Mouse (Mus musculus) brain, embryonic 14.5 days (tissue): Measurements from ENCODE around the gene Vac14.

Experiments used
- CTCF ChIP-seq: fragments of 200-500 bp; IDR thresholded peaks from 2 replicates; pipeline ENCODE4 v1.5.1; 2012; ENCODE audit warnings: inconsistent platforms, mild to moderate bottlenecking, moderate library complexity, borderline replicate concordance; ENCODE audit not compliant: insufficient read depth, insufficient read length; ENCODE audit errors: extremely low read depth
- POLR2A ChIP-seq: fragments of 200-500 bp; IDR thresholded peaks from 2 replicates; pipeline ENCODE4 v1.6.1; 2012; ENCODE audit warnings: mild to moderate bottlenecking, inconsistent platforms, borderline replicate concordance; ENCODE audit not compliant: poor library complexity, insufficient read depth, insufficient read length, severe bottlenecking; ENCODE audit errors: extremely low read depth

DNA sequence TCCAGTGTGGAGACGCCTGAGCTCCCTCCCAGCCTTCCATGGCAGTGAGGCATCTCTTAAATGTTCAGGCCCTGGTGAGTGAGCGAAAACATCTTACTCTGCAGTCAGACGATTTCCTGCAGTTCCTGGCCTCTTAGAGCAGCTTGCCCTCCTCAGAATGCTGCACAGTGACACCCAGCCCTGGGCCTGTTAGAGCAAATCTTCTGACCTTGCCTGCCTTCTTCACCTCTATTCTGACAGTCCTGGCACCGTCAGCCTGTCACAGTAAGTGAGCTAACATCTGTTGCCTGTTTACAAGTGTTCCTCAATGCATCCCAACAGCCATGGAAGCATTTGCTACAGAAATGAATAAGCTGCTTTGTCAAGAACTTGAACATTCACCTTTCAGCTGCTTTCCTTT, 24.8 kb downstream of the Vac14 start:
- TF ChIP-seq POLR2A (no peak), CTCF (no peak)
